Mouse (Mus musculus): ENCODE measurements at regions not wholly inside any gene's neighbourhood (a gene's known extent, or its start where the extent isn't known, plus 50 kb on each side); places are given as distances from the start of the nearest gene placed in this dataset.

- DNase-seq (ENCODE audit: low spot score): no peak
- Histone ChIP-seq H3K9me3 (replicated peaks) (no peaks in the 10 kb centered on the region), H3K4me1 (no peaks in the 10 kb centered on the region), H3K27me3 (ENCODE audit: low read depth, poor library complexity, severe bottlenecking) (no peaks in the 10 kb centered on the region), H3K27ac (replicated peaks) (no peak overlapping the region), H3K36me3 (no peaks in the 10 kb centered on the region), H3K4me3 (no peak overlapping the region)
- WGBS: 88% methylated on average over 3 of the region's 3 CpGs
Observed at GRCm38 (mm10) chr5:43133672-43134071, 99.3 kb upstream of the Cpeb2 start.

GRCm38 (mm10) chr5:43136142-43136541, 96.8 kb upstream of the Cpeb2 start:
- no peak for DNase-seq (ENCODE audit: low spot score)
- 90% methylated on average over 4 of the region's 4 CpGs for WGBS
- Histone ChIP-seq H3K4me3 (no peak overlapping the region), H3K36me3 (no peaks in the 10 kb centered on the region), H3K27ac (replicated peaks) (no peak overlapping the region), H3K4me1 (no peaks in the 10 kb centered on the region), H3K9me3 (replicated peaks) (no peaks in the 10 kb centered on the region), H3K27me3 (ENCODE audit: low read depth, poor library complexity, severe bottlenecking) (no peaks in the 10 kb centered on the region)

- H3K9me3 ChIP-seq (replicated peaks): no peaks in the 10 kb centered on the region
- no peak for DNase-seq (ENCODE audit: low spot score)
- H3K36me3 ChIP-seq: no peaks in the 10 kb centered on the region
- H3K27ac ChIP-seq (replicated peaks): no peak overlapping the region
- no peaks in the 10 kb centered on the region for H3K27me3 ChIP-seq (ENCODE audit: low read depth, poor library complexity, severe bottlenecking)
- 91% methylated on average over 5 of the region's 5 CpGs for WGBS
- H3K4me3 ChIP-seq: no peak overlapping the region
- no peaks in the 10 kb centered on the region for H3K4me1 ChIP-seq
Observed at GRCm38 (mm10) chr5:43137777-43138176, 95.2 kb upstream of the Cpeb2 start.

GRCm38 (mm10) chr5:43138931-43139486, 94.0 kb upstream of the Cpeb2 start:
- 93% methylated on average over 4 of the region's 4 CpGs for WGBS

GRCm38 (mm10) chr5:43139813-43140212, 93.2 kb upstream of the Cpeb2 start:
- no peaks in the 10 kb centered on the region for H3K9me3 ChIP-seq (replicated peaks)
- no peaks in the 10 kb centered on the region for H3K36me3 ChIP-seq
- 79% methylated on average over 1 of the region's 1 CpGs for WGBS
- DNase-seq (ENCODE audit: low spot score): no peak
- H3K27ac ChIP-seq (replicated peaks): no peak overlapping the region
- no peak overlapping the region for H3K4me3 ChIP-seq
- no peaks in the 10 kb centered on the region for H3K4me1 ChIP-seq
- H3K27me3 ChIP-seq (ENCODE audit: low read depth, poor library complexity, severe bottlenecking): no peaks in the 10 kb centered on the region

More at GRCm38 (mm10) chr5:43138931-43139486, 94.0 kb upstream of the Cpeb2 start:
- H3K4me3 ChIP-seq: no peak overlapping the region
- DNase-seq (ENCODE audit: low spot score): no peak
- H3K27ac ChIP-seq (replicated peaks): no peak overlapping the region
- no peaks in the 10 kb centered on the region for H3K9me3 ChIP-seq (replicated peaks)
- no peaks in the 10 kb centered on the region for H3K27me3 ChIP-seq (ENCODE audit: low read depth, poor library complexity, severe bottlenecking)
- H3K4me1 ChIP-seq: no peaks in the 10 kb centered on the region
- no peaks in the 10 kb centered on the region for H3K36me3 ChIP-seq

GRCm38 (mm10) chr5:43145939-43146338, 87.0 kb upstream of the Cpeb2 start:
- Histone ChIP-seq H3K4me3 (no peak overlapping the region), H3K4me1 (peaks cover 7% of the 10 kb centered on the region), H3K9me3 (replicated peaks) (no peaks in the 10 kb centered on the region), H3K27me3 (ENCODE audit: low read depth, poor library complexity, severe bottlenecking) (no peaks in the 10 kb centered on the region), H3K27ac (replicated peaks) (no peak overlapping the region), H3K36me3 (no peaks in the 10 kb centered on the region)
- 92% methylated on average over 6 of the region's 6 CpGs for WGBS
- DNase-seq (ENCODE audit: low spot score): no peak

GRCm38 (mm10) chr5:43146928-43147327, 86.0 kb upstream of the Cpeb2 start:
- Histone ChIP-seq H3K9me3 (replicated peaks) (no peaks in the 10 kb centered on the region), H3K27ac (replicated peaks) (no peak overlapping the region), H3K4me3 (no peak overlapping the region), H3K27me3 (ENCODE audit: low read depth, poor library complexity, severe bottlenecking) (no peaks in the 10 kb centered on the region), H3K4me1 (peaks cover 7% of the 10 kb centered on the region), H3K36me3 (no peaks in the 10 kb centered on the region)
- no peak for DNase-seq (ENCODE audit: low spot score)
- 95% methylated on average over 2 of the region's 2 CpGs for whole genome bisulfite sequencing

- WGBS: 79% methylated on average over 9 of the region's 9 CpGs
- H3K9me3 ChIP-seq (replicated peaks): no peaks in the 10 kb centered on the region
- H3K36me3 ChIP-seq: no peaks in the 10 kb centered on the region
- no peaks in the 10 kb centered on the region for H3K27me3 ChIP-seq (ENCODE audit: low read depth, poor library complexity, severe bottlenecking)
- no peak for DNase-seq (ENCODE audit: low spot score)
- H3K27ac ChIP-seq (replicated peaks): no peak overlapping the region
- H3K4me3 ChIP-seq: no peak overlapping the region
- H3K4me1 ChIP-seq: peaks cover 7% of the 10 kb centered on the region
Observed at GRCm38 (mm10) chr5:43148486-43148885, 84.5 kb upstream of the Cpeb2 start.

- 58% methylated on average over 4 of the region's 4 CpGs for WGBS
- no peak for DNase-seq (ENCODE audit: low spot score)
Observed at GRCm38 (mm10) chr5:43149559-43149958, 83.4 kb upstream of the Cpeb2 start.

GRCm38 (mm10) chr5:43151099-43151774, 81.7 kb upstream of the Cpeb2 start:
- no peaks in the 10 kb centered on the region for H3K36me3 ChIP-seq
- no peak for DNase-seq (ENCODE audit: low spot score)
- no peak overlapping the region for H3K4me3 ChIP-seq
- no peaks in the 10 kb centered on the region for H3K27me3 ChIP-seq (ENCODE audit: low read depth, poor library complexity, severe bottlenecking)
- H3K4me1 ChIP-seq: peaks cover 7% of the 10 kb centered on the region
- no peak overlapping the region for H3K27ac ChIP-seq (replicated peaks)
- no peaks in the 10 kb centered on the region for H3K9me3 ChIP-seq (replicated peaks)
- 77% methylated on average over 3 of the region's 3 CpGs for WGBS

More at GRCm38 (mm10) chr5:43149559-43149958, 83.4 kb upstream of the Cpeb2 start:
- H3K4me1 ChIP-seq: peaks cover 7% of the 10 kb centered on the region
- no peak overlapping the region for H3K4me3 ChIP-seq
- no peaks in the 10 kb centered on the region for H3K36me3 ChIP-seq
- no peaks in the 10 kb centered on the region for H3K27me3 ChIP-seq (ENCODE audit: low read depth, poor library complexity, severe bottlenecking)
- no peaks in the 10 kb centered on the region for H3K9me3 ChIP-seq (replicated peaks)
- H3K27ac ChIP-seq (replicated peaks): no peak overlapping the region

- no peak for DNase-seq (ENCODE audit: low spot score)
- no peak overlapping the region for H3K27ac ChIP-seq (replicated peaks)
- H3K36me3 ChIP-seq: no peaks in the 10 kb centered on the region
- H3K4me1 ChIP-seq: peaks cover 7% of the 10 kb centered on the region
- H3K4me3 ChIP-seq: no peak overlapping the region
- no peaks in the 10 kb centered on the region for H3K9me3 ChIP-seq (replicated peaks)
- 32% methylated on average over 8 of the region's 8 CpGs for WGBS
- no peaks in the 10 kb centered on the region for H3K27me3 ChIP-seq (ENCODE audit: low read depth, poor library complexity, severe bottlenecking)
Observed at GRCm38 (mm10) chr5:43152119-43152611, 80.8 kb upstream of the Cpeb2 start.

GRCm38 (mm10) chr5:43152881-43153280, 80.1 kb upstream of the Cpeb2 start:
- H3K4me3 ChIP-seq: no peak overlapping the region
- H3K36me3 ChIP-seq: no peaks in the 10 kb centered on the region
- H3K27ac ChIP-seq (replicated peaks): no peak overlapping the region
- no peaks in the 10 kb centered on the region for H3K27me3 ChIP-seq (ENCODE audit: low read depth, poor library complexity, severe bottlenecking)
- DNase-seq (ENCODE audit: low spot score): no peak
- H3K4me1 ChIP-seq: peaks cover 7% of the 10 kb centered on the region
- H3K9me3 ChIP-seq (replicated peaks): no peaks in the 10 kb centered on the region
- WGBS: 75% methylated on average over 1 of the region's 1 CpGs

- no peak for DNase-seq (ENCODE audit: low spot score)
- H3K4me1 ChIP-seq: no peaks in the 10 kb centered on the region
- H3K27me3 ChIP-seq (ENCODE audit: low read depth, poor library complexity, severe bottlenecking): no peaks in the 10 kb centered on the region
- no peak overlapping the region for H3K4me3 ChIP-seq
- H3K36me3 ChIP-seq: no peaks in the 10 kb centered on the region
- H3K27ac ChIP-seq (replicated peaks): no peak overlapping the region
- WGBS: 87% methylated on average over 3 of the region's 3 CpGs
- H3K9me3 ChIP-seq (replicated peaks): no peaks in the 10 kb centered on the region
Observed at GRCm38 (mm10) chr5:43156771-43157170, 76.2 kb upstream of the Cpeb2 start.
